Mouse (Mus musculus) adrenal gland, postnatal 4 days (tissue): ENCODE measurements at regions not wholly inside any gene's neighbourhood (a gene's known extent, or its start where the extent isn't known, plus 50 kb on each side); places are given as distances from the start of the nearest gene placed in this dataset.

Experiments
- DNase-seq, 2 experiments: peaks; one replicate each; pipeline ENCODE4 v3.0.0; 2021 to 2022; ENCODE audit warnings: low spot score in 2 of 2, mixed read lengths in 2 of 2

DNA sequence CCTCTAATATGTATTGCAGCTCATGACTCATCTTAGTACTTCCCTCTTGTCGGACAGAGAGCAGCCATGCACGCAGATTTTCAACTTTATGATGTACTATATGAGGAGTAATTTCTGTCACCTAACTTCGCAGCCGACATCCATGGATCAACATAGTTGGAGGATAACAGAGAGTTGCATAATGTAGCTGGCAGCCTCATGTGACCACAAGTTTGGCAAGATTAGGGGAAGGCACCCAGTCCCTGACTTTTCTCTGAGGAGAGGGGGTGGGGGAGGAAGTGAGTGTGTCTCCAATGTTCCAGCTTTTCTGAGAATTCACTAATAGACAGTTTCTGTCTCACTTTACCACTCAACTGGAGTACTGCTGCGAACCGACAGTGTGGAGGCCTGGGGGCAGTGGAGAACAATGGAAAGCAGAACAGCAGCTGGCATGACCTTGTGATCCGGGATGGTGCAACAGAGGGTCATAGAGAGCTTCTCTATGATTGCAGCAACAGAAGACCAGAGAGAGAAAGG lies 424.0 kb downstream of the Ptprc start:
- DNase-seq: no peak

DNA sequence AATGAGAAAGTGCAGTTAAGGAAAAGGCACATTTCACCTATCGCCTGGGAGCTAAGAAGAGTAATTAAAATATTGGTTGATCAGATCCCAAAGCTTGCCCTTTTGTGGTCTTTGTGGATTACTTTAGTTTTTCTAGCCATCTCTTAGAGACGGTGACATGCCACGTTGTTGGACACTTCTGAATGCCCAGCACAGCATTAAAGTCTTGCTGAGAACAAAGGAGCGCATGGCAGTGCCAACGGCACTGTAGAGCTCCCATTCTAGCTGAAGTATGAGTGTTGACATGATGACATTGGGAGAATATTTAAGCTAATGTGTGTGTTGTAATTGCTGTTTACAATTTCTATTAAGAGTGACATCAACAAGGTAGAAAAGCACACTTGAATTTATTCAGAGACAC lies 424.6 kb downstream of the Ptprc start:
- no peak for DNase-seq

DNA sequence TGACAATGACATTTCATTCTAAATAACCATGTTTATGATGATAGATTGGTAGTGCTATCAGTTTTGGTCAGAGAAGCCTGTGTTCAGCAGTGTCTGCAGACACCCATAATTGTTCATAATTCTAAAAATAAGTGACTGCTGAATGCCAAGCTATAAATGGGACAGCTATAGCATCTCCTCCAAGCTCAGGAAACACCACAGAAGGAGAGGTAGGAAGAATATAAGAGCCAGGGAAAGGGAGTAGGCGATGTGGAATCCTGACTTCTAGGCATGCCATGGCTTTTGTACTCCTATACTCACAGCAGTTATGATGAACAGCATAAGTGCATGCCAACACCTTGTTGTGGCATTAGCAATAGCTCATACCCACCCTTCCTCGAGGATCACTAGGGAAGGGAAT lies 429.4 kb downstream of the Ptprc start:
- DNase-seq: no peak

DNA sequence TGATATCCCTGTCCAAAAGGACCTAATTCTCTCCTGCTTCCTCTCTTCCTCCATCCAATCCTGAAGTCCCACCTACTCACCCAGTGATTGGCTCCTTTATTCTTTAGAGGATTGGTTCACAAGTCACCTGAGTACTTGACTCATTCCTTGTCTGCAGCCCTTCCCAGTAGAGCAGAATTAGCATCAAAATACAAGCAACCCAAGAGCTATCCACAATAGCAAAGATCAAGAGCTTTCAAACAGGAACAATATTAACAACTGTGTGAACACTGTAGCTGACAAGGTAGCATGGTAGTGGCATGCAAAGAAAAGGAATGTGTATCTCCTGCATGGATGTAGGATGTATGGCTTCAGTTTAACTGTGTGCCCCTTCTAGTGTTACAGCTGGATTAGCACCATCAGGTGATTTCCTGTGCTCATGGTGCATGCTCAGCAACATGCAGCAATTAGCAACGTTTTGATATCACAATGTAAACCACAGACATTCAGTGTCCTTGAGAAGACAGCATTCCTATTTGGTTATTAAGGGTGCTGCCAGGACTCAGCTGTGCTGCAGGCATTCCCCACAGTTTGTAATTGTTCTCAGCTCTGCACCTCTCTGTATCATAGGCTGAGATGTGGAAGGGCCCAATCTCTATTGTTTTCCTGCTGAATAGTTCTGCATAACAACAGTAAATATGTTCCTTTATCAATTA lies 437.2 kb downstream of the Ptprc start:
- DNase-seq: no peak

DNA sequence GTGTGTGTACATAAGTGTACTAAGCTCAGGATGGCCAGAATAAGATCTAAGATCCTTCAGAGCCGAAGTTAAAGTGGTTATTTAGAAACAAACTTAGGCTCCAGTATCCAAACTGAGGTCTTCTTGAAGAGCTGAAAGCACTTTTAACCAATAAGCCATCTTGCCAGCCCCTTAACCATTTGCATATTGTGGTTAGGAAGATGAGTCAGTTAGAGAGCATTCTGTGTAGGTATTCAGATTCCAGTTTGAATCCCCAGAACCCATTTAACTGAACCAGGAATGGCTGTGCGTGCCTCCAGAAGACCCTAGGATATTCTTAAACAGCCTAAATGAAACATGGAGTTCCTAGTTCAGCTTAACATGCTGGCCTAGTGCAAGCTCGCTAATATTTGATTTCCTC lies 471.6 kb downstream of the Ptprc start:
- DNase-seq: no peak

DNA sequence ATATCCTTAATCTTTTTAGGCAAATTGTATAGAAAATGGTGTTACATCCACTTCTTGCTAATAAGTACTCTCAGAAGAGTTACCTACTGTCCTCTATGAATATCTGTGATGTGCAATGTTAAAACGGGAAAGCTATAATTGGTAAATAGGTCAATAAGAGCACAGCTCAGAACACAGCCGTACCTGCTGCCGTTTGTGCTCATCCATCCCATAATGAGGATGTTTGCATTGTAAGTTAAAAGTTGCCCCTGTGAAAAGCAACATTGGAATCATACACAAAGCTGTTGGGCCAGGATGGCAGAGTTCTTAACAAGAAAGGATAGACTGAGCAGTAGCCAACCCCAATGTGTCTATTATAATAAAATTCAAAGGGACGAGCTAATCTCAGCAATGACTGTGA lies 476.6 kb downstream of the Ptprc start:
- no peak for DNase-seq

DNA sequence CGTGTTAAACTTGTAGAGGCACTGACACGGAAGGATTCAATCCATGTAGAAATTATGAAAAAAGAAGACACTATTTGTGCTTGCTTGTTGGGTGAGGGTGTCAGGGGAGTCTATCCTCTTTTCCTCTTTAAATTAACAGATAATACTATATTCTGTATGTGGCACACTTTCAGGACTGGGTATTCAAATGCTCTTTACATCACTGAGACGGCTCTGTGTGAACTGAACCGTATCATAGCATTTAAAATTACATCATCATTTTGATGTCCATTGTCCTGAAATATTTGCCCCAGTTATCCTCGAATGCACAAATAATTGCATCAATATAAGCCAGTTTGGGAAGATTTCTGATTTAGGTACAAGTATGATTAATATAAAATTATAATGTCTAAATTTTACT lies 478.2 kb downstream of the Ptprc start:
- no peak for DNase-seq

DNA sequence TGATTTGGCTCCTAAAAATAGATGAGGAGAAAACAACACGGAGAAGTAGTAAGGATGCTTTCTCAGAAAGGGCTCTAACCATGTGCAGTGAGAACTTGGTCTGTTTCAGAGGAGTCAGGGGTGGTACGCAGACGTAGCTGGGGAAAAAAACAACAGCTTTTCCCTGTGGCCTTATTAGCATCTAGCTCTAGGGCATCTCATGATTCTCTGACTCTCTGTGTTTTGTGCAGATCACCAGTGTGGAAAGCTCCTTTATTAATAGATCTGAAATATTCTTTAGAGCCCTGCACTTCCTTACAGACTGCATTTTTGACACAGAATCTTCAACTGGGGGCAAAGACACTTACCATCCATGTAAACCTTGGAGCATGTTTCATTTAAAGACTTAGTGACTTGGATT lies 478.7 kb downstream of the Ptprc start:
- no peak for DNase-seq

DNA sequence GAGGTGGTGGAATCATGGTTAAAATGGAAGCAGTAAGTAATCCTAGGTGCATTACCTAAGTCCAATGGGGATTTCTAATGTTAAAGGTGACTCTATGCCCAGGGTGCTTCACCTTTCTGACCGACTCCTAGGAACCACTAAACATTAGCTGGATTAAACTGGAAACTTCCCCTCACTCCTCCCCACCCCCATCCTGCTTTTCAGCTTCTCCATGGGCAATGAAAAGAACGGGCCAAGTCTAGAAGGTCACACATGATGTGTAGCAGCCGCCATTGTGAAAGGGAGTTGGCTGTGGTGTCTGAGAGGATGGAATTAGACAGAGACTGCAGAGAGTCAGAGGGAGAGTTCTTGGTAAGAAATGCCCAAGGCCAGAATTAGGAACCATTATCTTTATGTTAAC lies 479.8 kb downstream of the Ptprc start:
- no peak for DNase-seq

DNA sequence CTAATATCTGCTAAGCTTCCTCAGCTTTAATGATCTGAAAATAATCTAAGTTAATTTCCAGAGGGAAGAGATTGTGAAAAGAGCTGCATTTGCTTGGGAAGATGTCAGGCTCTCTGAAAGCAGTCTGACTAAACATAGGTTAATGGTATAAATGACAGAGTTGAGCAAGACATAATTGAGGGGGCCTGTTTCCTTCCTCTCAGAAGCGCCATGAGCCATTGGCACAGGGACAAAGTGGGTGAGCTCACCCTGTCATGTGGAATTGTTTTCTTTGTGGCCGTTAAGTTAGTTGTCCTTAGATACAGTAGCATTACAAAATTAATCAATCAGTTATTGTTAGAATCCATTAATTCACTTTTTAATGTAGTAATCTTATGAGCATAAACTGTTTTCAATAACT lies 483.0 kb downstream of the Ptprc start:
- no peak for DNase-seq

DNA sequence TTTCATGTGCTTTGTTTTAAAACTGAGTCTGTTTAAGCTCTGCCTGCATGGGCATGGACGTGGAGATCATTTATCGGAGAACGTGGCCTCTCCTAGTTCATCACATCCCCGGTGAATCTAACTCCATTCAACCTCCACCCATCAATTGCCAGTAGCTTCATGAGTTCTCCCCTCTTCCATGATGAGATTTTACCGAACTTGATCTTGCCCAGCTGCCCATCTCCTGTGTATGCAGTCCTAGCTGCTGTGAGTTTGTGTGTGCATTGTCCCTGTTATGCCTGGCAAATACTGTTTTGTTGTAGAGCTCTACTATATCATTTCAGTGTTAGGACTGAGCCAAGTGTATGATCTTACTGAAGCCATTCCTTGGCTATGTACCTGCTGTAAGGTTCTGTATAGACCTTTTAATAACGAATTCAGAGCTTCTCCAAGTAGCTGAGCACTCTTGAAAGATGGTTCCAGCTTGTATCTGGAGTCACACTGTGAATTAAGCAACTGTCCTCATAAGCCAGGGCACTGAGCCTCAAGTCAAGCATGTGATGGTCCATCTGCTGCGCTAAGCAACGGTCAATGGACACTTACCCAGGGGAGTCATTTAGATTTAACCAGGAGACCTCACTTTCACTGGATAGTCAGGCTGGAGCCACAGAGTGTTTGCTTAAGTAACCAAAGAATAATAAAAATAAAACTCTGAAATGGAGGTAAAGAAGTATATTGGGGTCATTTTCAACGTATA lies 484.5 kb downstream of the Ptprc start:
- no peak for DNase-seq

DNA sequence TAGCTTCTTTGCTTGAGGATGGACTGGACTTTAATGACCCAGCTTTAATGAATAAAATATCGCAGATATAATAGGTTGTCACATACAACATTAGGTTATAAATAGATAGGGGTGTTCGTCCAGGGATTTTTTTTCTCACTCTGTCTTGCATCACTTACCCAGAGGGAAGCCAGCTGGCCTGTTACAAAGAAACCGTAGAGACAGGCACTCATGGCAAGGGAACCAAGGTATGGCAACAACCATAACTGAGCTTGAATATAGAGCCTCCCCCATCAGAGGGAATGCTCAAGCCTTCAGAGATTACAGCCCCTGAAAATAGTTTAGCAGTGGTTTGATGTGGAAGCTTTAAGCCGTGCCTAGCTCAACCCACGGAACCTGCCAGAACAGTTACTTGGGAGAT lies 504.9 kb downstream of the Ptprc start:
- no peak for DNase-seq

DNA sequence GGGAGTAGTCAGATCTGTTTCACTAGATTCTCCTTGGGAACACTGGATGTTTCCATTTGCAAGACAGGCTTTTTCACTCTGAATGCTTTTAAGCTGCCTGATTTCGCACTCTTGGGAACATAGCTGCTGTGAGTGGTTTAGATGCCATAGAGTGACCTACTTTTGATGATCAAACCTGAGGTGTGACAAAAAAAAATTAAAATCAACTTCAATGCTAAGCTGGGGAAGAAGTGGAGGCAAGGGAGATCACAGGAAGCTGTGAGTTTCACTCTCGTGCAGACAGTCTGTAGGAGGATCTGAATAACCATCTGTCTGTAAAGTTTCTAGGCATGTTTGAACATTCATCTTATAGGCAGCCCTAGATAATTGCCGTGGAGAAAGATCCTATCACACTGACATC lies 505.7 kb downstream of the Ptprc start:
- no peak for DNase-seq

DNA sequence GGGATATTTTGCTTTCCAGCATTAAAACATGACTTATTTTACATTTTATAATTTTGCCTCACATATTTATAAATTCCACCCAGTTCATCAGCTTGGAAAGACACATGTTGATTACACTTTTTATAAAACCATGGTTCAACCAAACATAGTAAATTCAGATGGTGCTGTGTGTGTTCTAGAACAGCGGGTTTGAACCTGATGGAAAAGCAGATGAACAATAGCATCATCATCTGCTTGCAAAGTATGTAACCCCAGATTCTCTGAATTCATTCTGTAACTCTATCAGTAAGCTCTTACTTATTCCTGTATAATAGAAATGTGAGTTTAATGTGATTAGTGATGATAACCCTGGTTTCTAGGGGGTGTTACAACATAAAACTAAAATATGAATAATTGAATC lies 517.4 kb downstream of the Ptprc start:
- no peak for DNase-seq

DNA sequence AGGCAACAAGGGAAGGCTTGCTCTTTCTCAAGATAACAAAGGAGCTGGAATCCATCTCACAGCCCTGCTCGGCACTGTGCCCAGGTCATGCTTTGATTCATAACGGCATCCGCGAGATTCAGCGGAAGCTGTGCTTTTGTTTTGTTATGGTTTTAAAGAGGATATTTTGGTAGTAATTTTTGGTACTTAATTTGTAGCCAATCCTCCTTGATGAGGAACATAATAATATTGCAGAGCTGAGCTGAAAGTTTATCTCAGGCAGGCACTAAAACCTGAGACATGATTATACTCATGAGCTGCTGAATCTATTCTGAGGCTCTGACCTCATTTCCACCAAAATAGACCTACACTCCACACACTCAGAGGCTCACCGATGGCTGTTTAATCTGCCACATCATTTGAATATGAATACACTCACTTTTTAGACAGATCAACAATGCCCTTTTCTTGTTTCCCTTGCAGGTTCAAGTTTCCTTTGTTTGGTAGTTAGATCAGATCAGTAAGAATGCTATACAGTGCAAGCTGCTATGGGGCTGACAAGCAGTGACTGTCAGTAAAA lies 518.5 kb downstream of the Ptprc start:
- peak in 1 of 2 experiments; percentile 10 for DNase-seq

DNA sequence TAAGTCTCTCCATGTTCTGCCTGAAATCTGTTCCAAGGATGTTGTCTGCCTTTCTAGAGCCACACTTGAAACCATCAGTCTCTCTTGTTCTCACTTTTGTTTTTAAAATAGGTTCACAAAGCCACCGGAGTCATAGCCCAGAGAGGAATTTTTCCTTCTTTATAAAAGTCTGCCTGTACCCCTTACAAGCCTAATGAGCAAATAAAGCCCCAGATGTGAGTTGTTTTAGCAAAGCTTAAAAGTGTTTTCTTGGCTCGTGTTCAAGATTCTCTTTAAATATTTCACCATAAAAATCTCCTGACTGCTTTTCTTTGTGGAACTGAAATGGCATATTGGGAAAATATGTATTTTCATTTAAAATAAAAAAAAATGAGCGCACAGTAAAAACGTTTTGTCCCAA lies 521.3 kb downstream of the Ptprc start:
- no peak for DNase-seq

DNA sequence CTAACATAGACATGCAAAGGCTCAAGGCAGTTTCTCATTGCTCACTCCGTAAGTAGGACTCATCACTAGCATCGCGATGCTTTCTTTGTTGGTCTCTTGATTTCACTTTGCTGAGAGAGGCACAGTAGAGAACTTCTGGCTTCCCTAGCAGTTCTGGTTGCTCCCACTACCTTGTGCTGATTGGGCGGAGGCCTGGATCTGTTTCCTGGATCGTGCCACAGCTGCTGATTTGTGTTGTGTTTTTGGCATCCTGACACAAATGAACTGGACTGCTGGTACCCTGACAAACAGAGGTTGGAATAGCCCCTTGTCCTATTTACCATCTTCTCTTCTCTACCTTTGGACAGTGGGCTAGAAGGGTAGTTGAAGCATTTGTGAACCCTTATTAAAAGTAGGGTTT lies 522.0 kb downstream of the Ptprc start:
- DNase-seq: no peak

DNA sequence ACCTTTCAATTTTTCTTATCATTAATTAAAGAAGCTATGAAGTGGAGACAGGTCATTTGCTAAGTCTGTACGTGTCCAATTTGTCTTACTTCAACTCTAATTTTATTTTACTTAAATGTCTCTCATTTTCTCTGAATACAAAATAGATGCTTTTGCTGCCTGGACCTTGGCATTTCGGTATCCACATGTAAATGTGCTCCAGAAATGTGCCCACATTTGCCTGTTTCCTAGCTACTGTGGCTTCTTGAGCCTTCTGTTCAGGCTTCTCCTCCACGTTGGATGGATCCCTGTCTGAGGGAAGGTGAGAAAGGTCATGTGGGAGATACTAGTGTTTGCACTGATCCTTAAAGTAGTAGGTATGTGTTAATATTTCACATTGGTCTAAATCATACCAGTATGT lies 524.9 kb downstream of the Ptprc start:
- DNase-seq: no peak

DNA sequence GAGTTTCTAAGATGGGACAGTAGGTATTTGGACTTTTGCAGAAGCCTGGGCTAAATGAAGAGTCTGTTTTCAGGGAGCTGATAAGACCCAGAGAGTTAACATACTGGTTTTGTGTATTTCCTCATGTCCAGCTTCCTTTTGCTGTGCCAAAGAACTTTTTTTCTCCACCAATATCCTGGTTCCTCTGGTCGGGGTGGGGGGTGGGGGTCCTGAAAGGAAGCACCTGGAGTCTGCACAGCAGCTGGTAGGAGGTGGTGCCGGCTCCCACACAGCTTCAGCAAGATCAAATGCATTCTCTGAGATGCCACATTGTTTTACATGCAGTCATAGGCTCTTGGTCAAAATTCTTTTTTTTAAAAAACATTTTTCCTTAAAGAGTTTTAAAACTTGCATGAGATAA lies 525.4 kb downstream of the Ptprc start:
- DNase-seq: no peak

DNA sequence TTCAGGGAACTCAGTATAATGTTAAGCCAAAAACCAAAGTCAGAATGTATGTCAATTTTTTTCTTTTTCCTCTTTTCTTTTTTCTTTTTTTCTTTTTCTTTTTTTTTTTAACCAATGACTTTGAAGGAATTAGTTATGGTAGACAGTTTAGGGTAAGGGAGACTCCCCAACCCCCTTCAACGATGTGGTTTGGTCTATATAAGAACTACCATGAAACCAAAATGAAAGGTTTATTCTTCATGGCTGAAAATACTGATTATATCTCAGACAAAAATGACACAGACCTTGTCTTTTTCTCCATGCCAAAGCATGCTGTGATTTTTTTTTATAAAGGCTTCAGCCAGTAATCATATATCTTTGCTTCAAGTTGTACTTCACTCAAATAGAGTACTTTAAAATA lies 526.7 kb downstream of the Ptprc start:
- no peak for DNase-seq

DNA sequence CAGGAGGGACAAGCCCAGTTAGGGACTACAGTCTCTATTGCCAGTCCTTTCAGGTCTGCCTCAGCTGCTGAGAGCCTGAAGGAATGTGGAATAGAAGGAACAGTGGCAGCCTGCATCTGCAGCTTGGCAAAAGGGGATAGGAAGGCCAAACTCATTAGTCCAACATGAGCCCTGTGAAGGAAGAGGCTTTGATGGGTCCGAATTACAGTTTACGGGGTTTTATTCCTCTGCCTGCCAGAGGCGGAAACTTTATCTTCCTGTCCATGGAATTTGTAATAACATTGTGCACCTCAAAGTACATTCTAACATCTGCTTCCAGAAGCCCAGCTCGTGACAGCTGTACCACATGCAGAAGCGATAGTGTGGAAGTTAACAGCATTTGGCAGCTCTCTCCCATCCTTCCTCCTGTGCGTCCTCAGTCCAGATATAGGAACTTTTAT lies 530.9 kb downstream of the Ptprc start:
- DNase-seq: no peak

DNA sequence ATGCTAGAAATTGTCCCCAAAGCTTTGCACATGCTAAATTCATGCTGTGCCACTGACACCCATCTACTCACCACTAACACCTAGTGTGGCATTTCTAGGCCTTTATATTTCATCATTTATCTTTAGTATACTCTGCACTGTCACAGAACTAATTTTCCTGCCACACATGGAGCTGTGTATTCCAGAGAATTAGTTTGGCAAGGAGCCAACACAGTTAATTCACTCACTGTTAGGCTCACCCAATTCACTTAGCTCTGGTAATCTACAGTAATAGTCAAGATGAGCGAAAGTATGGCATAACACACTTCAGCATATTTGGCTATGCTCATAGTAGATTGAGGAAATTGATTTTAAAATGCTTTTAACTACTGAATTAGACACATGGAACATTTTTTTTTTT lies 532.0 kb downstream of the Ptprc start:
- no peak for DNase-seq

DNA sequence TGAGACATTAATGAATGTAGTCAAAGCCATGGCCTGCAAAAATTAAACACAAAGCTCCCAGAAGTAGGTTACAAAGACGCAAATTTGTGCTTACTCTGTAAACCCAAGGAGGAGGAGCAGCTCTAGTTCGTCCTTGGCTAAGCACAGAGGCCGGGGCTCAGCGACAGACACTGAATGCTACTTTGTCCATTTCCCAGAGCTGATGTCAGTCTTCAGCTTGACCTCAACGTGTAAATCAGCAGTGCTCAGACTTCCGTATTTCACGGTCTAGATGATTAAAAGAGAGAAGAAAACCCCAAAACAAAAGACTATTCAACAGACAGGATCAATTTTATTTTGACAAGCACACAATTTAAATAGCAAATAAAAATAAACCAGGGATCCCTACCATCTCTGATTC lies 534.7 kb downstream of the Ptprc start:
- DNase-seq: no peak
